Mouse (Mus musculus) liver, embryonic 12.5 days (tissue): ENCODE data around the gene Sumo3. TPM values are rescaled to one million over a fixed set of nuclear protein-coding genes. Genes with fewer than 3 reads are reported as not detected.

Experiments used
- ATAC-seq: fragments of 200-750 bp; cut with Nextera tagmentation; 2 replicates; pipeline ENCODE4 v1.8.0; 2017; ENCODE audit warnings: moderate number of reproducible peaks, mild to moderate bottlenecking, moderate library complexity
- H3K27ac ChIP-seq: fragments of 300-500 bp; sonication (generic); 2 replicates; pipeline ENCODE4 v1.5.1; 2016; ENCODE audit warnings: mild to moderate bottlenecking
- H3K27me3 ChIP-seq: fragments of 300-500 bp; sonication (generic); replicated peaks from 2 replicates; pipeline ENCODE4 v1.6.1; 2016; ENCODE audit warnings: mild to moderate bottlenecking, moderate library complexity
- H3K36me3 ChIP-seq: fragments of 300-500 bp; sonication (generic); 2 replicates; pipeline ENCODE4 v1.6.1; 2016; ENCODE audit warnings: mild to moderate bottlenecking, moderate library complexity
- H3K4me1 ChIP-seq: fragments of 300-500 bp; sonication (generic); 2 replicates; pipeline ENCODE4 v1.6.1; 2016
- H3K4me2 ChIP-seq: fragments of 300-500 bp; sonication (generic); 2 replicates; pipeline ENCODE4 v1.6.1; 2016; ENCODE audit warnings: mild to moderate bottlenecking, moderate library complexity
- H3K4me3 ChIP-seq: fragments of 300-500 bp; sonication (generic); 2 replicates; pipeline ENCODE4 v1.5.1; 2016; ENCODE audit warnings: mild to moderate bottlenecking, moderate library complexity
- H3K9ac ChIP-seq: fragments of 300-500 bp; sonication (generic); 2 replicates; pipeline ENCODE4 v1.6.1; 2016; ENCODE audit warnings: mild to moderate bottlenecking, moderate library complexity
- H3K9me3 ChIP-seq: fragments of 300-500 bp; sonication (generic); replicated peaks from 2 replicates; pipeline ENCODE4 v1.6.1; 2016; ENCODE audit warnings: mild to moderate bottlenecking, moderate library complexity
- WGBS: fragments of 180-500 bp; shearing (Covaris S2); methylation state at CpG from one replicate; pipeline ENCODE4 v1.1.7; 2016; ENCODE audit not compliant: insufficient replicate concordance; 5-methylcytosine and 5-hydroxymethylcytosine counted together
- polyA plus RNA-seq: library from polyadenylated mRNA; unstranded; fragments of >200 nt; fragmentation: Nextera tagmentation; extraction: Ambion mirVana; gene quantifications from 2 replicates; pipeline ENCODE4 v1.2.1, GENCODE M21; 2016

Sumo3 gene
- polyA plus RNA-seq, 1 experiment from 2014 or later: 138 TPM

GRCm38 (mm10) chr10:77580027-77580920, 25.6 kb upstream of the Sumo3 start:
- Histone ChIP-seq H3K4me3 (0 out of 2 replicates have a peak overlapping the region, but pooled peaks have one; percentile 75), H3K4me1 (peaks cover 43% of the 10 kb centered on the region), H3K4me2 (peak overlapping the region; percentile 96), H3K27me3 (no peaks in the 10 kb centered on the region), H3K9ac (0 out of 2 replicates have a peak overlapping the region, but pooled peaks have one; percentile 81), H3K27ac (no peak overlapping the region; the same call in 1 of the 2 replicates), H3K36me3 (0 out of 2 replicates have a peak, but pooled peaks cover 4% of the 10 kb centered on the region), H3K9me3 (no peaks in the 10 kb centered on the region)
- WGBS: 54% methylated on average over 10 of the region's 10 CpGs
- ATAC-seq: no peak

DNA sequence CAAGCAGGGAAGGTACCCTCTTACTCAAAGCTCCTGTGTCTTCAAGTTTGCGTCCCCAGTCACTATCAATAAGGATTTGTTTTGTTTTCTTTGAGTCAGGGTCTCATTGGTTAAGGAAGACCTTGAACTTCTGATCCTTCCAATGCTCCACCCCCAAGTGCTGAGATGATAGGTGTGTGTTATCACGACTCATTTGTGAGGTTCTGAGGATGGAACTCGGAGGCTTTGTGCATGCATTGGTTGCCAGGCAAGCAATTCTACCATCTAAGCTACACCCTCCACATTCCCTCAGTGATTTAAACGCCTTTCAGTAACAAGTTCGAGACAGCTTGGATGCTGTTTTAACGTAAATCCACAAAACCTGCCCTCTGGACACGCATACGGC, 24.9 kb upstream of the Sumo3 start:
- Histone ChIP-seq H3K36me3 (peaks cover 9% of the 10 kb centered on the region), H3K9ac (peak overlapping the region; percentile 81), H3K4me1 (peaks cover 50% of the 10 kb centered on the region), H3K9me3 (no peaks in the 10 kb centered on the region), H3K4me2 (peak overlapping the region; percentile 96), H3K27ac (peak overlapping the region; percentile 97), H3K4me3 (peak overlapping the region; percentile 75), H3K27me3 (no peaks in the 10 kb centered on the region)
- 4% methylated on average over 8 of the region's 8 CpGs for WGBS
- ATAC-seq: no peak

DNA sequence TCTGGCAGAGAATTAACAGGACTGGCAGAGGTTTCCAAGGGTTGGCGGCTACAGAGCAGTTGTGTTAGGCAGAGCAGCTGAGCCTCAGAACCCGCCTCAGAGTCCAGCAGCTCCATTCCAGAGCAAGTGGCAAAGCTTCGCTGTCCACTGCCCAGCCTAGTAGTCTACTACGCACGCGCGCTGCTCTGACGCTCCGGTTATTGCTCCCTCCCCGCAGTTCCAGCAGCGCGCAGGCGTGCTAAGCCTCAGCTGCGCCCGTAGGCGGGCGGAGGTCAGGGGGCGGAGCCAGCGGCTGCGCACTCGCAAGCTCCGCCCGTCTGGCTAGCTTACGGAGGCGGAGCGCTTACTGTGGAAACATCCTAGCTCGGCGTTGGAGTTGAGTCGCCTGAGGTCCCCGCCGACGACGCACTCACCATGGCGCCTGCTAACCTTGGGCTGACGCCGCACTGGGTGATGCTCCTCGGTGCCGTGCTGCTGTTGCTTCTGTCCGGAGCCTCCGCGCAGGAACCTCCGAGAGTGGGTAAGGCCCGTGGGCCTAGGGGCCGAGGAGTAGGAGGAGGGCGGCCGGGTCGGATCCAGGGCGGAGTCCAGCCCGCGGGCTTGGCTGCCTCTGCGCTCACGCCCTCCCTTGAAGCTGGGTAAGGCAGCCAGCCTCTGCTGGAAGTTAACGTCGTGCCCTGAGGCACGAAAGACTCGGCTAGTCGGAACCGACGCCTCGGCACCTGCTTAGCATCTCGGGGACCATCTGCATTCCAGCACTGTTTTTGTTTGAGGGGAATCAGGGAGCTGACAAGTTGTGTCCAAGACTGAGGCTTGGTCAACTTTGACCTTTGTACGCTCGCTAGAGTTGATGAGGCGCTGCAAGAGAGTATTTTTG, 24.3 kb upstream of the Sumo3 start, which contains the start of gene Pttg1ip:
Gene Pttg1ip (plus strand): TSS at position 313 of the 877 bp plus-strand sequence.
- no peaks in the 10 kb centered on the region for H3K27me3 ChIP-seq
- peaks cover 56% of the 10 kb centered on the region for H3K4me1 ChIP-seq
- no peaks in the 10 kb centered on the region for H3K9me3 ChIP-seq
- H3K27ac ChIP-seq: peak within 1 kb of the TSS; percentile 97
- H3K4me2 ChIP-seq: peak within 1 kb of the TSS; percentile 96
- H3K4me3 ChIP-seq: peak within 1 kb of the TSS; percentile 75
- H3K36me3 ChIP-seq: peaks cover 12% of the 10 kb centered on the region
- 1% methylated on average over 64 of the region's 64 CpGs for WGBS
- peak; percentile 95 for ATAC-seq
- H3K9ac ChIP-seq: peak within 1 kb of the TSS; percentile 81

GRCm38 (mm10) chr10:77582285-77582618, 23.6 kb upstream of the Sumo3 start:
- Histone ChIP-seq H3K9me3 (no peaks in the 10 kb centered on the region), H3K4me1 (peaks cover 62% of the 10 kb centered on the region), H3K9ac (peak overlapping the region; percentile 81), H3K4me2 (peak overlapping the region; percentile 96), H3K4me3 (peak overlapping the region; percentile 75), H3K27me3 (no peaks in the 10 kb centered on the region), H3K27ac (peak overlapping the region; percentile 97), H3K36me3 (peaks cover 19% of the 10 kb centered on the region)
- 8% methylated on average over 8 of the region's 8 CpGs for WGBS
- ATAC-seq: peak; percentile 16

DNA sequence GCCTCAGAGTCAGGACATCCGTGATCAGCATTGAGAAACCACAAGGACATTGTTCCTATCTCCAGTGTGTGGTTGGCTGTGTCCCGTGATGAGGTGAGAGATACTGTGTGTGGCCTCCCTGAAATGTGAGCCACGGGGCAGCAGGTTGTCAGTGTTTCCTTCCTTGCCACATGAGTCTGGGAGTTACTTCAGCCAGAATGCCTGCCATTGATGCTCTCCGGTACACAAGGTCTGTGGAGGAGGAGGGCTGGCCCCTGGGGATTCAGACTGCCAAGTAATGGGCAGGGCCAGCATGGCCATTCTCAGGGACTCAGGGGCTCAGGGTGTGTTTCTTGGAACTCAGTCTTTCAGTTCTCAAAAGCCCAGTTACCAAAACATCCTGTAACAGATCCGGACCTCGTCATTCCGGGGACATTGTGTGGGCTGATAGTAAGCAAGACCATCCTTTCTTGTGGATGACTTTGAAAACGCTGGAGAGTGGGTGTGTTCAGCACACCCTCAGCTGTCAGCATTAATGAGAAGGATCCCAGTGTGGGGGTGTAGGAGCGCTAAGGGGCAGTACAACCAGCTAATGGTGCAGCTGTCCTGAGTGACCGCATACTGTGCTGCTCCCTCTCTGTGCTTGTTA, 22.0 kb upstream of the Sumo3 start:
- WGBS: 21% methylated on average over 10 of the region's 10 CpGs
- Histone ChIP-seq H3K27me3 (no peaks in the 10 kb centered on the region), H3K9ac (peak overlapping the region; percentile 31; the same call in 1 of the 2 replicates), H3K4me1 (peaks cover 78% of the 10 kb centered on the region), H3K4me2 (peak overlapping the region; percentile 96), H3K27ac (peak overlapping the region; percentile 97), H3K36me3 (peaks cover 35% of the 10 kb centered on the region), H3K9me3 (no peaks in the 10 kb centered on the region), H3K4me3 (peak overlapping the region; percentile 19)
- no peak for ATAC-seq

DNA sequence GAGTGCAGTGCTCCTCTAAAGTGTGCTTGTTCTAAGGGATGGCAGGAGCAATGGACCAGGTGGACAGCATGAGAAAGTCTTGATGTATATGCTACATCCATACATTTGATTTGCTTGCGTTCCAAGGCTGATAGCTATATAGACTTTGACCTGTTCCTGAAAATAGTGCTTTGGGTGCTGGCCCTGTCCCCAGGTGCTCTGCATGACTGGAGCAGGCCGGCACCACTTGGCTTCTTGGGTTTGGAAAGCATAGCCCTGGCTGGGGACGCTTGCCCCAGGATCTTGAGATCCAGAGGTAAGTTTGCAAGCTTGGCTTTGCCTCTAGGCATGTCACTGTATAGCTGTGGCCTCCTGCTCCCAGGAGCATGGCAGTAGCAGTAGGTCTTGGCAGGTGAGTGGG, 19.3 kb upstream of the Sumo3 start:
- no peak for ATAC-seq
- H3K4me2 ChIP-seq: no peak overlapping the region
- H3K4me3 ChIP-seq: no peak overlapping the region
- peaks cover 61% of the 10 kb centered on the region for H3K36me3 ChIP-seq
- WGBS: 88% methylated on average over 3 of the region's 3 CpGs
- no peak overlapping the region for H3K27ac ChIP-seq
- H3K4me1 ChIP-seq: peaks cover 89% of the 10 kb centered on the region
- H3K27me3 ChIP-seq: no peaks in the 10 kb centered on the region
- H3K9ac ChIP-seq: no peak overlapping the region
- no peaks in the 10 kb centered on the region for H3K9me3 ChIP-seq

- no peak overlapping the region for H3K4me3 ChIP-seq
- H3K9me3 ChIP-seq: no peaks in the 10 kb centered on the region
- H3K27me3 ChIP-seq: no peaks in the 10 kb centered on the region
- H3K27ac ChIP-seq: no peak overlapping the region
- no peak overlapping the region for H3K9ac ChIP-seq
- 85% methylated on average over 6 of the region's 6 CpGs for WGBS
- H3K4me1 ChIP-seq: peaks cover 89% of the 10 kb centered on the region
- H3K36me3 ChIP-seq: peaks cover 67% of the 10 kb centered on the region
- no peak for ATAC-seq
- no peak overlapping the region for H3K4me2 ChIP-seq
These were observed 18.7 kb upstream of the Sumo3 start for GRCm38 (mm10) chr10:77587091-77587775.

- 68% methylated on average over 2 of the region's 2 CpGs for WGBS
- peaks cover 73% of the 10 kb centered on the region for H3K36me3 ChIP-seq
- H3K4me1 ChIP-seq: peaks cover 81% of the 10 kb centered on the region
- H3K4me2 ChIP-seq: no peak overlapping the region
- H3K9me3 ChIP-seq: no peaks in the 10 kb centered on the region
- no peak overlapping the region for H3K4me3 ChIP-seq
- no peaks in the 10 kb centered on the region for H3K27me3 ChIP-seq
- ATAC-seq: no peak
- peak overlapping the region; percentile 81 for H3K27ac ChIP-seq
- H3K9ac ChIP-seq: no peak overlapping the region
These were observed 17.9 kb upstream of the Sumo3 start for GRCm38 (mm10) chr10:77588036-77588435.

- H3K4me3 ChIP-seq: no peak overlapping the region
- ATAC-seq: no peak
- peaks cover 82% of the 10 kb centered on the region for H3K36me3 ChIP-seq
- H3K27ac ChIP-seq: peak overlapping the region; percentile 81
- H3K27me3 ChIP-seq: no peaks in the 10 kb centered on the region
- H3K4me1 ChIP-seq: peaks cover 71% of the 10 kb centered on the region
- 23% methylated on average over 7 of the region's 7 CpGs for WGBS
- no peak overlapping the region; the same call in 1 of the 2 replicates for H3K9ac ChIP-seq
- no peaks in the 10 kb centered on the region for H3K9me3 ChIP-seq
- peak overlapping the region; percentile 20; the same call in 1 of the 2 replicates for H3K4me2 ChIP-seq
These were observed 16.8 kb upstream of the Sumo3 start for GRCm38 (mm10) chr10:77589117-77589516.

GRCm38 (mm10) chr10:77589749-77590148, 16.1 kb upstream of the Sumo3 start:
- 71% methylated on average over 8 of the region's 8 CpGs for WGBS
- no peak for ATAC-seq
- Histone ChIP-seq H3K9me3 (no peaks in the 10 kb centered on the region), H3K9ac (peak overlapping the region; percentile 14; the same call in 1 of the 2 replicates), H3K27ac (peak overlapping the region; percentile 81), H3K4me2 (peak overlapping the region; percentile 18; the same call in 1 of the 2 replicates), H3K36me3 (peaks cover 89% of the 10 kb centered on the region), H3K27me3 (no peaks in the 10 kb centered on the region), H3K4me1 (peaks cover 67% of the 10 kb centered on the region), H3K4me3 (no peak overlapping the region)

DNA sequence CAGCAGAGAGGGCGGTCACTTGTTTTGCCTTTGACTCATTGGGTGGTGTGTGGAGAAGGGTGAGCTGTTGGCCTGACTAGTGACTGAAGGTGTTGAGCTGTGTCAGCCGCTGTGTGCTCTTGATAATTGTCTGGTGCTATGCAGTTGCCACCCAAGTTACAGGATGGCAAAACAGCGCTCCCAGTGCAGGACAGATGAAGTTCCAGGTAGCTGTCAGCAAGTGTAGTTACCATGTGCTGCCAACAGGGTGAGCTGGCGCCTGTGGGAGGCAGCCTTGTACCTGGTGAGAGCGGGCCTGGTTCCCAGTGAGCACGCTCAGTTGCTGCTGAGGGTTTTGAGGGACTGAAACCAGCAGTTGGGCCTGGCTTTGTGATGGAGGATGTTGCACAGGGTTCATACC, 15.1 kb upstream of the Sumo3 start:
- no peaks in the 10 kb centered on the region for H3K9me3 ChIP-seq
- WGBS: 37% methylated on average over 6 of the region's 6 CpGs
- H3K4me3 ChIP-seq: no peak overlapping the region
- peaks cover 96% of the 10 kb centered on the region for H3K36me3 ChIP-seq
- no peaks in the 10 kb centered on the region for H3K27me3 ChIP-seq
- ATAC-seq: peak; percentile 89
- H3K9ac ChIP-seq: peak overlapping the region; percentile 36; the same call in 1 of the 2 replicates
- peak overlapping the region; percentile 81 for H3K27ac ChIP-seq
- H3K4me2 ChIP-seq: peak overlapping the region; percentile 18; the same call in 1 of the 2 replicates
- H3K4me1 ChIP-seq: peaks cover 59% of the 10 kb centered on the region
